Mouse (Mus musculus) CD4-positive naive resting alpha-beta T cell, adult 76 days (primary cell): Measurements from ENCODE around the gene Tpm1. TPM values are rescaled to one million over a fixed set of nuclear protein-coding genes. Genes with fewer than 3 reads are reported as not detected.

Experiments
- total RNA-seq: library from RNA; stranded (reverse); gene quantifications from one replicate; pipeline ENCODE4 v1.2.4, GENCODE M21; 2023

The Tpm1 gene
- total RNA-seq, result 32.2 TPM

GRCm38 (mm10) chr9:67049086-67049824 lies at the start of gene Tpm1:
Gene Tpm1, minus strand, starts transcription at chr9:67049406.

GRCm38 (mm10) chr9:66975239-66975645 lies 74.0 kb downstream of the Tpm1 start, which contains the start of gene Lactb:
Gene Lactb, minus strand, starts transcription at chr9:66975484.

Other genes with a start within 250 kb of the Tpm1 start
- 0.56 TPM for gene Aph1c, start 214.7 kb downstream of the Tpm1 start, total RNA-seq
- 45.8 TPM for gene Rab8b, start 129.7 kb downstream of the Tpm1 start, total RNA-seq
- 33.8 TPM for gene Rps27l, start 103.3 kb downstream of the Tpm1 start, total RNA-seq
- gene Lactb, start 73.9 kb downstream of the Tpm1 start, total RNA-seq, result 12.5 TPM